Mouse (Mus musculus): ENCODE results near the gene Slc25a24. TPM values are rescaled to one million over a fixed set of nuclear protein-coding genes. Genes with fewer than 3 reads are reported as not detected.

Slc25a24 gene
- total RNA-seq, 2 experiments from 2014 or later = 3.7 to 4.0 TPM

GRCm38 (mm10) chr3:109169121-109169520 lies 46.2 kb downstream of the Slc25a24 start:
- no peak for DNase-seq

- peak; percentile 20 for DNase-seq
Observed at GRCm38 (mm10) chr3:109171070-109171778, 48.3 kb downstream of the Slc25a24 start.

- DNase-seq = no peak
Observed at GRCm38 (mm10) chr3:109174394-109174793, 51.4 kb downstream of the Slc25a24 start.

- no peak for DNase-seq
Observed at GRCm38 (mm10) chr3:109178705-109179104, 55.8 kb downstream of the Slc25a24 start.

GRCm38 (mm10) chr3:109179528-109180076 lies 56.7 kb downstream of the Slc25a24 start:
- DNase-seq = no peak

- DNase-seq = no peak
Observed at GRCm38 (mm10) chr3:109196166-109196565, 73.2 kb downstream of the Slc25a24 start.

GRCm38 (mm10) chr3:109199280-109199679 lies 76.3 kb downstream of the Slc25a24 start:
- no peak for DNase-seq

- no peak for DNase-seq
Observed at GRCm38 (mm10) chr3:109212322-109212721, 89.4 kb downstream of the Slc25a24 start.

- DNase-seq = no peak
Observed at GRCm38 (mm10) chr3:109216352-109216751, 93.4 kb downstream of the Slc25a24 start.

Other genes starting within 250 kb of the Slc25a24 start
- not detected for gene Fndc7, start 233.1 kb upstream of the Slc25a24 start, total RNA-seq (2021)
- 10 to 100 TPM; 14.7 to 16.1 TPM for gene Prpf38b, start 211.4 kb upstream of the Slc25a24 start, total RNA-seq (2021)
- gene Henmt1, start 183.3 kb upstream of the Slc25a24 start, total RNA-seq (2021) = not detected
- not detected for gene Gm9857, start 182.7 kb upstream of the Slc25a24 start, total RNA-seq (2021)
- gene Fam102b, start 95.5 kb upstream of the Slc25a24 start, total RNA-seq (2021) = 1 to 10 TPM; 6.3 to 7.4 TPM
- gene Slc25a54, start 42.7 kb upstream of the Slc25a24 start, total RNA-seq (2021) = not detected
- 1 to 10 TPM; 2.2 to 3.7 TPM for gene Vav3, start 217.5 kb downstream of the Slc25a24 start, total RNA-seq (2021)

All from gastrocnemius, postnatal 25 days (tissue).